Mouse (Mus musculus): ENCODE measurements around the gene Dnttip1.

DNA sequence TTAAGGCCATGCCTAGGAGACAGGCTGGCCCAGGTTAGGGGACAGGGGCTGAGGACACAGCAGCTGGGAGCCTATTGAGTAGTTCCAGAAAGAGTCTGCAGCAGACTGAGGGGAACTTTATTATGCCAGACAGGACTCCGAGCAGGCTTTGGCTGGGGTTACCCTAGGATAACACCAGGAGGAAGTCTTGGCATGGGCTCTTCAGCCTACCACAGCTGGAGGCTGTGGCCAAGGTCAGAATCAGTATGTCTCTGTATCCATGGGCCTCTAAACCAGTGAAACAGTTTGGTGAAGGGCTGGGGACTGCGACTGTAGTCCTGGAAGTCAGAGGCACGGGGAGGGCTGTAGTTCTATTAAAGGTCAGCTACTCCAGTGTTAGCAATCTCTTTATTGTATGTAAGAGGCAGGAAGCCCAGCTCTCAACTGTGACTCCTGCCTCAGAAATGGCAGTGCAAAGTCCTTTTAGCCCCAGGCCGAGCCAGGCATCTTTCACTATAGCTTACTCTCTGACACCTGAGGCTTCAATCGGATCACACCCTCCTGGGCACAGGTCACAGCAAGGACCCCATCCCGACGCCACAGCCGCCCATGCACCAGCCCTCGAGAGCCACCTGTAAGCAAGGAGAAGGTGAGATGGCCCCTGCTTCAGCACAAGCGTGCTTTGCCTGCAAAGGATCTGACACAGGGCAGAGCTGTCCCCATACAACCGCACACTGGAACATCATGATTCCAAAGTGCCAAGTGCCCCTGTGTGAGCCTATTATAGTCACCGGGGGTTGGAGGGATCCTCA lies 46.8 kb downstream of the Dnttip1 start:
- TF ChIP-seq CTCF (IDR thresholded peaks at IDR 0.05; ENCODE audit: low read depth, low read length): no peak
- TF ChIP-seq POLR2A (IDR thresholded peaks at IDR 0.05; ENCODE audit: borderline replicate concordance, low read depth, low read length): no peak
